Comparison of ENCODE assay signal across 15 mouse cellular contexts in the genomic region with DNA sequence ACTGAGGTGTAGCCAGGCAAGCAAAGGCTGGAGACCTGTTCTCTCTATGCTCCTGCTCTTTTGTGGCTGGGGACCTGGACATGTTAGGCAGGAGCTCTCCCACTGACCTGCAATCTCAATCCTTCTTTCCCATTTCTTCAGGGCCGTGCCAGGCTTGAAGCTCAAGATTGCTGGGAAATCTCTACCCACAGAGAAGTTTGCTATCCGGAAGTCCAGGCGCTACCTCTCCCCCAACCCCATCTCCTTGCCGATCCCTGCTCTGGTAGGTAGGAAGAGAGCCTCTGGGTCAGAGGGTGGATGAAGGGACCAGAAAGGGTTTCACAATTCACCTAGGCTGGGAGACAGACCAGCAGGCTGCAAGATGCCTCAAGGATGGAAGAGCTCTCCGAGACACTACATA. TPM values are rescaled to one million over a fixed set of nuclear protein-coding genes. Genes with fewer than 3 reads are reported as not detected.
DNase-seq lines count a peak whose midpoint lies in the region; ATAC-seq lines count a peak whose summit lies in the region.
"Had no signal": no experiment of that assay in that cellular context is flagged by ENCODE, and none has a peak within 500 bp of the region (broad histone marks: within the 10 kb centered on the region; RNA-seq: fewer than 3 reads in every experiment).

No protein-coding gene starts in this region.

- no peaks in the 10 kb centered on the region for H3K27me3 ChIP-seq in heart, embryonic 11.5 days (ENCODE audit: control insufficient read depth, insufficient read depth, low read length)
- no peaks in the 10 kb centered on the region for H3K27me3 ChIP-seq in liver, embryonic 13.5 days
- H3K27me3 ChIP-seq in hindbrain, embryonic 13.5 days: no peaks in the 10 kb centered on the region
- H3K27me3 ChIP-seq: forebrain, embryonic 15.5 days; heart, embryonic 13.5 days had no signal

- no peak for DNase-seq in heart, adult 18-20 months
- DNase-seq in spleen, postnatal 10 days (ENCODE audit: low spot score in 2 of 2): peak; percentile 33 to 47
- no peak for DNase-seq in spleen, adult 12 weeks (ENCODE audit: low spot score)
- DNase-seq in liver, embryonic 13.5 days: no peak
- no peak for DNase-seq in thymus, postnatal 14 days
- DNase-seq: cerebellum, adult 18-20 months; layer of hippocampus, adult 9-11 months; lung, postnatal 10 days; retina, postnatal 1 day had no signal

- no peaks in the 10 kb centered on the region for H3K9me3 ChIP-seq in heart, embryonic 11.5 days (replicated peaks; ENCODE audit: control insufficient read depth, low read length)
- H3K9me3 ChIP-seq in liver, embryonic 13.5 days (replicated peaks): no peaks in the 10 kb centered on the region
- no peaks in the 10 kb centered on the region for H3K9me3 ChIP-seq in hindbrain, embryonic 13.5 days
- H3K9me3 ChIP-seq: forebrain, embryonic 15.5 days; heart, embryonic 13.5 days; hindbrain, embryonic 10.5 days had no signal

- H3K4me1 ChIP-seq in heart, embryonic 11.5 days (ENCODE audit: control insufficient read depth, insufficient read depth, low read length): peaks cover 22% of the 10 kb centered on the region
- H3K4me1 ChIP-seq in liver, embryonic 13.5 days (replicated peaks): peaks cover 78% of the 10 kb centered on the region
- no peaks in the 10 kb centered on the region for H3K4me1 ChIP-seq in hindbrain, embryonic 13.5 days (replicated peaks)
- H3K4me1 ChIP-seq: forebrain, embryonic 15.5 days had no signal

- no peak overlapping the region for H3K4me3 ChIP-seq in heart, embryonic 11.5 days (ENCODE audit: low read depth, low read length)
- peak overlapping the region; percentile 29 for H3K4me3 ChIP-seq in liver, embryonic 13.5 days (replicated peaks)
- H3K4me3 ChIP-seq in hindbrain, embryonic 13.5 days: no peak overlapping the region
- H3K4me3 ChIP-seq: forebrain, embryonic 15.5 days; heart, embryonic 13.5 days; hindbrain, embryonic 10.5 days had no signal

- ATAC-seq in heart, embryonic 11.5 days (replicated peaks; ENCODE audit: insufficient number of reproducible peaks, low FRiP score, low TSS enrichment): no peak
- ATAC-seq in liver, embryonic 13.5 days (ENCODE audit: low read depth): no peak
- no peak for ATAC-seq in hindbrain, embryonic 13.5 days (ENCODE audit: low FRiP score)
- ATAC-seq: forebrain, embryonic 15.5 days; inflammation-experienced regulatory T-cells, adult 6 months had no signal

- WGBS in heart, embryonic 11.5 days (ENCODE audit: insufficient replicate concordance): 83% methylated on average over 5 of the region's 5 CpGs
- WGBS in liver, embryonic 13.5 days (ENCODE audit: insufficient replicate concordance): 84% methylated on average over 5 of the region's 5 CpGs
- WGBS in hindbrain, embryonic 13.5 days: 97% methylated on average over 5 of the region's 5 CpGs

- no peak overlapping the region for H3K4me2 ChIP-seq in heart, embryonic 11.5 days
- peak overlapping the region; percentile 61 for H3K4me2 ChIP-seq in liver, embryonic 13.5 days
- no peak overlapping the region for H3K4me2 ChIP-seq in hindbrain, embryonic 13.5 days
- H3K4me2 ChIP-seq: forebrain, embryonic 15.5 days; heart, embryonic 13.5 days had no signal

- no peak overlapping the region for H3K9ac ChIP-seq in heart, embryonic 11.5 days (ENCODE audit: low read depth, low read length)
- H3K9ac ChIP-seq in liver, embryonic 13.5 days: peak overlapping the region; percentile 68
- H3K9ac ChIP-seq in hindbrain, embryonic 13.5 days: no peak overlapping the region
- H3K9ac ChIP-seq: forebrain, embryonic 15.5 days had no signal

- H3K36me3 ChIP-seq in heart, embryonic 11.5 days (ENCODE audit: control insufficient read depth, insufficient read depth, low read length): no peaks in the 10 kb centered on the region
- peaks cover 39% of the 10 kb centered on the region for H3K36me3 ChIP-seq in liver, embryonic 13.5 days
- H3K36me3 ChIP-seq in hindbrain, embryonic 13.5 days: peaks cover 7% of the 10 kb centered on the region; the same call in 1 of the 2 replicates
- H3K36me3 ChIP-seq: forebrain, embryonic 15.5 days had no signal

- peak overlapping the region; percentile 75; the same call in 1 of the 2 replicates for H3K27ac ChIP-seq in heart, embryonic 11.5 days (ENCODE audit: low read depth, low read length)
- peak overlapping the region; percentile 98 for H3K27ac ChIP-seq in liver, embryonic 13.5 days
- H3K27ac ChIP-seq in hindbrain, embryonic 13.5 days: no peak overlapping the region
- H3K27ac ChIP-seq: forebrain, embryonic 15.5 days; hindbrain, embryonic 10.5 days had no signal

RNA-seq across cellular contexts. Expression of a gene that starts 34.0 kb away (rescaled TPM):
- polyA plus RNA-seq in heart, embryonic 11.5 days (2014; fragmentation: Nextera tagmentation; extraction: Ambion mirVana): 10.8 and 11.4 TPM in 2 replicates
- total RNA-seq in heart, adult 18-20 months (2021): 1 to 10 TPM; 1.7 to 2.1 TPM
- polyA plus RNA-seq in liver, embryonic 13.5 days (2015; fragmentation: Nextera tagmentation; extraction: Ambion mirVana): 14.2 and 14.7 TPM in 2 replicates
- polyA plus RNA-seq in hindbrain, embryonic 13.5 days (2015; fragmentation: Nextera tagmentation; extraction: Ambion mirVana): 0.99 and 1.2 TPM in 2 replicates

RNA-seq across cellular contexts. Expression of a gene that starts 44.1 kb away (rescaled TPM):
- 47.1 and 47.8 TPM in 2 replicates for polyA plus RNA-seq in heart, embryonic 11.5 days (2014; fragmentation: Nextera tagmentation; extraction: Ambion mirVana)
- total RNA-seq in heart, adult 18-20 months (2021): 100 to 1,000 TPM in 1 of 2 experiments, 10 to 100 TPM in 1; 94.8 to 102 TPM
- 30.5 and 31.1 TPM in 2 replicates for polyA plus RNA-seq in liver, embryonic 13.5 days (2015; fragmentation: Nextera tagmentation; extraction: Ambion mirVana)
- polyA plus RNA-seq in hindbrain, embryonic 13.5 days (2015; fragmentation: Nextera tagmentation; extraction: Ambion mirVana): 58.8 and 61.0 TPM in 2 replicates

Comparison
In these comparisons a context has a peak if more than half of its experiments do, and no peak if none do; other contexts are left out.
1. DNase-seq: peak in spleen, postnatal 10 days (2 of 2); none in heart, adult 18-20 months (0 of 2), spleen, adult 12 weeks (single experiment), liver, embryonic 13.5 days (single experiment) and thymus, postnatal 14 days (single experiment).